Mouse (Mus musculus) lung, embryonic 15.5 days (tissue): ENCODE data around the gene Gm3173. TPM values are rescaled to one million over a fixed set of nuclear protein-coding genes. Genes with fewer than 3 reads are reported as not detected.
"Not testable (repeated sequence)": the region's sequence is repeated elsewhere in the genome, so short reads cannot be mapped to it uniquely, and the experiment has no call there.

ENCODE experiments used
- ATAC-seq: fragments of 200-750 bp; cut with Nextera tagmentation; 2 replicates; pipeline ENCODE4 v1.8.0; 2017; ENCODE audit warnings: moderate number of reproducible peaks, borderline replicate concordance; ENCODE audit not compliant: low FRiP score, low TSS enrichment; ENCODE audit errors: extremely low read depth
- H3K27ac ChIP-seq: fragments of 300-500 bp; sonication (generic); 2 replicates; pipeline ENCODE4 v1.5.1; 2015; ENCODE audit warnings: moderate library complexity, mild to moderate bottlenecking, inconsistent platforms
- H3K27me3 ChIP-seq: fragments of 300-500 bp; sonication (generic); 2 replicates; pipeline ENCODE4 v1.6.1; 2015; ENCODE audit warnings: inconsistent platforms
- H3K36me3 ChIP-seq: fragments of 300-500 bp; sonication (generic); 2 replicates; pipeline ENCODE4 v1.6.1; 2015; ENCODE audit warnings: inconsistent platforms
- H3K4me1 ChIP-seq: fragments of 300-500 bp; sonication (generic); 2 replicates; pipeline ENCODE4 v1.6.1; 2015; ENCODE audit warnings: inconsistent platforms
- H3K4me2 ChIP-seq: fragments of 300-500 bp; sonication (generic); 2 replicates; pipeline ENCODE4 v1.6.1; 2015; ENCODE audit warnings: inconsistent platforms, mild to moderate bottlenecking, moderate library complexity
- H3K4me3 ChIP-seq: fragments of 300-500 bp; sonication (generic); 2 replicates; pipeline ENCODE4 v1.5.1; 2015; ENCODE audit warnings: mild to moderate bottlenecking, inconsistent platforms
- H3K9ac ChIP-seq: fragments of 300-500 bp; sonication (generic); 2 replicates; pipeline ENCODE4 v1.6.1; 2015; ENCODE audit warnings: inconsistent platforms
- H3K9me3 ChIP-seq: fragments of 300-500 bp; sonication (generic); 2 replicates; pipeline ENCODE4 v1.6.1; 2016; ENCODE audit warnings: inconsistent platforms
- WGBS: fragments of 180-500 bp; shearing (Covaris S2); methylation state at CpG from one replicate; pipeline ENCODE4 v1.1.7; 2015; 5-methylcytosine and 5-hydroxymethylcytosine counted together
- polyA plus RNA-seq: library from polyadenylated mRNA; unstranded; fragments of >200 nt; fragmentation: Nextera tagmentation; extraction: Ambion mirVana; gene quantifications from 2 replicates; pipeline ENCODE4 v1.2.1, GENCODE M21; 2015

Gene Gm3173
- polyA plus RNA-seq, result 0.37 TPM in 1 of 2 replicates, not detected in the other

DNA sequence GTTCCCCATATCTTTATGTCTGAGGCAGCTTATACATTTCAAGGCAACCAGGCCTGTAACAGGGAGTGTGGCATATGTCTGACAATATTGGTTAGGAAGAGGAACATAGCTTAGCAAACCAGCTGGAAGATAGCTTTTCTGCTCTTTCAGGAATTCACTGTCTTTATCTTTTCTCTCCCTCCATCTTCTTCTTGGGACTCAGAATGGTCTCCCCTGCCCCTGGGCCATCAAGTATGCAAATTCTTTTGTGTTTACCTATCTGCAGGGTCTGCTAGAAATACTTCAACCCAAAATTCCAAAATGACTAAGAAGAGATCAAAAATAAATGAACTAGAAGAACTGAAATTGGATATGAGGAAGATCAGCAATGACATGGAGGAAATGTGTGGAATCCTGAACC is at the start of gene Gm3173:
Gene Gm3173 (plus strand): TSS at position 301 of the 400 bp plus-strand sequence.
- not testable (repeated sequence) for H3K36me3 ChIP-seq, H3K4me2 ChIP-seq, ATAC-seq, H3K4me1 ChIP-seq, H3K4me3 ChIP-seq, H3K27me3 ChIP-seq, H3K9me3 ChIP-seq, H3K9ac ChIP-seq, H3K27ac ChIP-seq

DNA sequence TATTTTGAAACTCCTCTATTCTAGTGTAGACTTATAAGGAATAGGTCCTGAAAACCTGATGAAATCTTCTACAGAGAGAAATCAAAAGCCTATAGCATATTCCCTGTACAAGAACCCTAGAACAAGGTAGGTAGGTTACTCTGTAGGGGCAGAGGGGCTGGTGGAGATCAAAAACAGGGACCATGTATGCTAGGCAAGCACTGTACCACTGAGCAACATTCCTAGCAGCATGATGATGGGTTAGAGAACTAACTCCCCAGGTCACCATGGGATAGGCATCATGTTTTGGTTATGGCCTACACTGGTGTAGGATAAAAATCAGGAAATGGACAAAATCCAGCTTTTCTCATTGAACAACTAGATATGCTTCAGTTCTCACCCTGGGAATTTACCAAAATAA is 45.2 kb upstream of the Gm3173 start:
- not testable (repeated sequence) for H3K27me3 ChIP-seq, H3K36me3 ChIP-seq, H3K4me1 ChIP-seq, ATAC-seq, H3K27ac ChIP-seq, H3K4me3 ChIP-seq, H3K9ac ChIP-seq, H3K9me3 ChIP-seq, H3K4me2 ChIP-seq

DNA sequence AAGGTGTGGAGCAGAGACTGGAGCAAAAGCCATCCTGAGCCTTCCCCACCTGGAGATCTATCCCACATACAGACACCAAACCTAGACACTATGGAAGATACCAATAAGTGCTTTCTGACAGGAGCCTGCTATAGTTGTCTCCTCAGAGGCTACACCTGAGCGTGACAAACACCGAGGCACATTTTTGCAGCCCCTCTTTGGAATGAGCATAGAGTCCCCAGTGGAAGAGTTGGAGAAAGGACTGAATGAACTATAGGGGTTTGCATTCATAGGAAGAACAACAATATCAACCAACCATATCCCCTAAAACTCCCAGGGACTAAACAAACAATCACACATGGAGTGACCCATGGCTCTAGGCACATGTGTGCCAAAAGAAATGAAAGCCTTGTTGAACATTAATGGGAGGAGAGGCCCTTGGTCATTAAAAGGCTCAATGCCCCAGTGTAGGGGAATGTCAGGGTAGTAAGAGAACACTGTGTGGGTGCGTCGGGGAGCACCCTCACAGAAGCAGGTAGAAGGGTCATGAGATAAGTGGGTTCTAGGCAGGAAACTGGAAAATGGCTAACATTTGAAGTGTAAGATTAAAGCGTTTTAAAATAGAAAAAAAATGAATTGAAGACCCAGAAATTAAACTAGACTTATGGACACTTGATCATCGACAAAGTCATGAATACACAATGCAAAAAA is 37.8 kb upstream of the Gm3173 start:
- not testable (repeated sequence) for H3K4me3 ChIP-seq, H3K4me2 ChIP-seq, H3K27ac ChIP-seq, H3K9me3 ChIP-seq, H3K9ac ChIP-seq, ATAC-seq, H3K27me3 ChIP-seq, H3K4me1 ChIP-seq, H3K36me3 ChIP-seq
- 98% methylated on average over 4 of the region's 6 CpGs for WGBS

DNA sequence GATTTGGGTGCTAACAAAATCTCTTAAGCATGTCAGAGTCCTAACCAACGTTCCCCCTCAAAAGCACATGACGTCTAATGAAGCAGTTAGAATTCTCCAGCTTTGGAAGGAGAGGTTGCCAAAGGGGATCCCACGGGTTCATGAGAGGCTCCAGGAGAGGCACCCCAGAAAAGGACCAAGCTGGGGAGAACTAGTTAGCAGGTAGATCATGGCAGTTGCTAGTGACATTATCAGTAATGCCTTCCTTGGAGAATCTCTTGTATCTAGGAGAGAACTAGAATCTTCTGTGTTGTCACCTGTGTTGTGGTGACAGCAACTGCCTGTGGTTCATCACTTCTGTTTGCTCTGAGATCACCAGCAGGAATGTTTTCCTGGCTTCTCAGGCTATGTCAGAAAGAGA is 33.6 kb upstream of the Gm3173 start, which contains the start of gene Gm3159:
Gene Gm3159 (plus strand): TSS at position 301 of the 400 bp plus-strand sequence.
- not testable (repeated sequence) for H3K9me3 ChIP-seq, H3K4me3 ChIP-seq, H3K27me3 ChIP-seq, H3K9ac ChIP-seq, H3K4me1 ChIP-seq, H3K4me2 ChIP-seq, ATAC-seq, H3K36me3 ChIP-seq, H3K27ac ChIP-seq
- 60% methylated on average over 1 of the region's 3 CpGs for WGBS

DNA sequence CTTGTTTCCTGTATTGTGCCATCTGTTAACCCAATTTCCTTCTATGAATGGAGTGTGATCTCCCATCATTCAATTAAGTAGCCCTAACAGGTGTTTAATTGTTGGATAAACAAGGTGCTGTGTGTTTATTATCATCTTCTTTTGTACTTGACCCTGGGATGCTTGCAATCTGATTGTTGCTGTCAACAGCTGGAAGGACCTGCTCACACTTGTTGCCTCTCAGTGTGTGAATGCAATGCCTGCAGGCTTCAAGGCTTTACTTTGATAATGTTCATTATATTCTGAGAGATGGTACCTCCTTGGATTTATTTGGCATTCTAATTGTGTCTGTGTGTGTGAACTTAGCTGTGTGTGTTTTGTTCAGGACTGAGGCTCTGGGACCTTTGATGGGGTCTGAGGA is 32.2 kb upstream of the Gm3173 start:
- H3K36me3 ChIP-seq, H3K27me3 ChIP-seq, ATAC-seq, H3K4me1 ChIP-seq, H3K9me3 ChIP-seq, H3K9ac ChIP-seq, H3K4me3 ChIP-seq, H3K4me2 ChIP-seq, H3K27ac ChIP-seq: not testable (repeated sequence)

DNA sequence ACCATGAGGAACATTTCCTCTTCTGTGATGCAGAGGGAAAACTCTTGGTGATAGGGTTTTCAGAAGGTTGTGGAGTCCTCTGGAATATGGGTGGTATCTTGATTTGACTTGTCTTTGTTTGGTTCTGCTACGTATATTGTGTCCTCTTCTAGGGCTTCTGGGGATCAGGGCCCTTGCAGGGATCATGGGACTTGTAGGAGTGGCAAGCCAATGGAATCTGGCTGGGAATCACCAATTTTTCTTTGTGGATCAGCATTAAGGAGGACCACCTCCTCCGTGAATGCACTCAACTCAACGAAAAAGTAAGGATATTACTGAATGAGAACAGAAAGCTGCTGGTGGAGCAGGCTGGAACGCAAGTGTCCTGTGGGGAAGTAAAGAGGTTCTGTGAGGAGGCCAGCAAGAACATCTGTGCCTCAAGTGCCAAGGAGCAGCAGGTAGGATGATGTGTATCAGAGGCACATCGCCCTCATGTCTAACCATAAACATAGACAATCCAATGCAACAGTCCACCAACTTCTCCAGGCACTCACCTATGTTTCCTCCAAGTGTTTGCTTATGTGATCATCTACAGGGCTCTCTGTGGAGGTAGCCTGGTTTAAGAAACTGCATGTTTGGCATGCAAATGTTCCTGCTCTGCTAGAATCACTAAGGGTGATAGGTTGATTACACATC is 30.5 kb upstream of the Gm3173 start:
- not testable (repeated sequence) for H3K27me3 ChIP-seq, ATAC-seq, H3K4me2 ChIP-seq, H3K9ac ChIP-seq, H3K4me3 ChIP-seq, H3K4me1 ChIP-seq, H3K36me3 ChIP-seq, H3K9me3 ChIP-seq, H3K27ac ChIP-seq
- 86% methylated on average over 5 of the region's 5 CpGs for WGBS

DNA sequence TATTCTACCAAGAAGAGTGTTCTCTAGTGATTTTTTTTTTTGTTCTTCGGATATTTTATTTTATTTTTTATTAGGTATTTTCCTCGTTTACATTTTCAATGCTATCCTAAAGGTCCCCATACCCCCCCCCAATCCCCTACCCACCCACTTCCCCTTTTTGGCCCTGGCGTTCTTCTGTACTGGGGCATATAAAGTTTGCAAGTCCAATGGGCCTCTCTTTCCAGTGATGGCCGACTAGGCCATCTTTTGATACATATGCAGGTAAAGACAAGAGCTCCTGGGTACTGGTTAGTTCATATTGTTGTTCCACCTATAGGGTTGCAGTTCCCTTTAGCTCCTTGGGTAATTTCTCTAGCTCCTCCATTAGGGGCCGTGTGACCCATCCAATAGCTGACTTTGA is 29.5 kb upstream of the Gm3173 start:
- WGBS, result 73% methylated on average over 5 of the region's 5 CpGs
- ATAC-seq, H3K4me3 ChIP-seq: not testable (repeated sequence)

DNA sequence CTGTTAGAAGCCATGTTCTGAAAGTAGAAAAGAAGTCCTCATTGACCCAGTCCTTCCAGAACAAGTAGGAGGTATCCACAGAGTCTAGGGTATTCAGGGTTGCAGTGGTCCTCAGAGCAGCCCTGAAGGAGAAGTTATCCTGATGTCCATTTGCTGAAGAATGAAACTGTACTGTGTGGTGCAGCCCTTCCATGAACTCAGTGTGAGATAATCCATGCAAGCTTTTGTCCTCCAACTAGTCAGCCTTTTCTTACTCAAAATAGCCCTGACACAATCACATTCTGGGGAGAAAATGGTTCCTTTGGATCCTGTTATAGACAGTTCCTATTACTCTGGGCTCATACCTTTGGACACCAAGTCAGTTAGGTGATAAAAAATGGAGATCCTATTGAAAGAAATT is 27.0 kb upstream of the Gm3173 start:
- not testable (repeated sequence) for H3K27ac ChIP-seq, H3K27me3 ChIP-seq, ATAC-seq, H3K4me2 ChIP-seq, H3K9me3 ChIP-seq, H3K4me3 ChIP-seq, H3K36me3 ChIP-seq, H3K9ac ChIP-seq, H3K4me1 ChIP-seq

More for the DNA sequence above, 29.5 kb upstream of the Gm3173 start:
- H3K4me1 ChIP-seq, H3K36me3 ChIP-seq, H3K27ac ChIP-seq, H3K27me3 ChIP-seq, H3K9ac ChIP-seq, H3K9me3 ChIP-seq, H3K4me2 ChIP-seq: not testable (repeated sequence)

DNA sequence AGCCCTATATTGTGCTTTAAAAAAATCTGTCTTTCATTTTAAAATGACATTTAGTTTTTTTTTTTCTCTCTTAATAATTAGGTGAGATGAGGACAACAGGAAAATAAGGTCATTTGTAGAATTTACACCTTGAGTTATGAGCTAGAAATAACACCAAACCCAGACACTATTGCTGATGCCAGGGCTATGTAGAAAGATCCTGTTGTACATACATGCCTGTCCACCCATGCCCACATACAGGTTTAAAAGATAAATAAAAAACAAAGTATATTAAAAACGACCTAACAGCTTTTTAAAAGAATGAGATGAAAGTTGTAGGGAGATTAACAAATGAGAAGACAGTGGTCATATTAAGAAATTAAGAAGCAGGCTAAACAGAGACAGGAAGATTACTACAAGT is 20.9 kb upstream of the Gm3173 start:
- not testable (repeated sequence) for H3K27ac ChIP-seq, H3K4me3 ChIP-seq, H3K36me3 ChIP-seq, H3K9me3 ChIP-seq, H3K4me2 ChIP-seq, ATAC-seq, H3K4me1 ChIP-seq, H3K9ac ChIP-seq, H3K27me3 ChIP-seq
- WGBS, result 31% methylated on average over 1 of the region's 1 CpGs

DNA sequence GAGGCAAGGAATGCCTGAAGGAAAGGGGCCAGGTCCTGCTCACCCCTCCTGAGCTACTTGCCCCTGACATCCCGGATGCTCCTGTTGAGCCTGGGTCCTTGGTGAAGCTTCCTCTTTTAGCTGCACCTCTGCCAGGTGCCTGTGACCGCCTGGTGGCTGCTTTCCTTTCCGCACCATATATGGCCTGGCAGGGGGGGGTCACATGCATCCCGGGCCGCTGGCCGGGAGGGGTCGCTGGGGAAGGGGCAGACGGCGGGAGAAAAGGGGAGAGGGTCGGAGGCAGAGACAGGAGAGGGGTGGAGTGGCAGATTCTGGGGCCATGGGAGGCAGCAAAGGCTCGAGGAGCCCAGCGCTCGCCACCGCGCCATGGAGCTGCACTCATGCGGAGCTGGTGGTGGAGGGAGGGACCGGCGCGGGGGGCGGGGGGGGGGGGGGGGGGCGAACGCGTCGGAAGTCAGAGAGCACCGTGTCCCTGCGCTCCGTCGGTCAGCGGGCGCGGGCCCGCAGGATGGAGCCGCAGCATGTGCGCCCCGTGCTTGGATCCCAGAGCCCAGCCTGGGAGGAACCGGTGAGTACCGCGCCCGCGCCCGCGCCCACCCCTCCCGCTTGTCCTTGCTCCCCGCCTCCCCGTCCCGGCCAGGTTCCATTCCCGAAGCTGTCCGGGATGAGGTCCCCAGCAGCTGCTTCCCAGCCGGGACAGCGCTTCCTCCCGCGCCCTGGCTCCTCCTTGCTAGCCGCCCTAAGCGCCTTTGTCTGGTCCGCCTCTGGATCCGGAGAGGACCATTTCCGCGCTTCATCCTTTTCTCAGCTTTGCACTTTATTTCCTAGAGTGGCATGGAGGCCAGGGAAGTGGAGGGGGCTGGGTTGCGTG is 15.6 kb upstream of the Gm3173 start, which contains the start of gene Gm3164:
Gene Gm3164 (plus strand): TSS at position 484 of the 871 bp plus-strand sequence.
- H3K36me3 ChIP-seq, ATAC-seq, H3K9me3 ChIP-seq, H3K27me3 ChIP-seq, H3K9ac ChIP-seq, H3K27ac ChIP-seq, H3K4me1 ChIP-seq: not testable (repeated sequence)
- Histone ChIP-seq H3K4me3 (peak within 1 kb of the TSS; percentile 31), H3K4me2 (peak within 1 kb of the TSS; percentile 58)
- 5% methylated on average over 25 of the region's 59 CpGs for WGBS

DNA sequence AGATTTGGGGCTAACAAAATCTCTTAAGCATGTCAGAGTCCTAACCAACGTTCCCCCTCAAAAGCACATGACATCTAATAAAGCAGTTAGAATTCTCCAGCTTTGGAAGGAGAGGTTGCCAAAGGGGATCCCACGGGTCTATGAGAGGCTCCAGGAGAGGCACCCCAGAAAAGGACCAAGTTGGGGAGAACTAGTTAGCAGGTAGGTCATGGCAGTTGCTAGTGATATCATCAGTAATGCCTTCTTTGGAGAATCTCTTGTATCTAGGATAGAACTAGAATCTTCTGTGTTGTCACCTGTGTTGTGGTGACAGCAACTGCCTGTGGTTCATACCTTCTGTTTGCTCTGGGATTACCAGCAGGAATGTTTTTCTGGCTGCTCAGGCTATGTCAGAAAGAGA is 50.7 kb downstream of the Gm3173 start, which contains the start of gene Gm3182:
Gene Gm3182 (plus strand): TSS at position 301 of the 400 bp plus-strand sequence.
- WGBS, result 100% methylated on average over 1 of the region's 2 CpGs

DNA sequence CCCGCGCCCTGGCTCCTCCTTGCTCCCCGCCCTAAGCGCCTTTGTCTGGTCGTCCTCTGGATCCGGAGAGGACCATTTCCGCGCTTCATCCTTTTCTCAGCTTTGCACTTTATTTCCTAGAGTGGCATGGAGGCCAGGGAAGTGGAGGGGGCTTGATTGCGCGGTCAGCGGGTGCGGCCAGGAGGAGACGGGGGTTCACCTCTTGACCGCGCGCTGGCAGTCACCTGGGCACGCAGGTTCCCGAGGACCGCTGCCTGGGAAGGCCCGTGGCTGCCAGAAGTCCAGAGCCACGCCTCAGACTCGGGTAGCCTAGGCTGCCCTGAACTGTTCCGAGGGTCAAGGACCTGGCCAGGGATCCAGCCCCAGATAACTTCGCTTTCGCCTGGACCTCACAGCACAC is 68.6 kb downstream of the Gm3173 start:
- ATAC-seq, H3K4me1 ChIP-seq, H3K9ac ChIP-seq, H3K9me3 ChIP-seq, H3K27ac ChIP-seq, H3K36me3 ChIP-seq, H3K27me3 ChIP-seq: not testable (repeated sequence)
- H3K4me3 ChIP-seq, result peak overlapping the region; percentile 17; the same call in 1 of the 2 replicates
- WGBS, result 5% methylated on average over 17 of the region's 25 CpGs
- peak overlapping the region; percentile 47 for H3K4me2 ChIP-seq

More for the DNA sequence above, 50.7 kb downstream of the Gm3173 start, which contains the start of gene Gm3182:
- H3K9ac ChIP-seq, H3K4me3 ChIP-seq, H3K27ac ChIP-seq, H3K9me3 ChIP-seq, ATAC-seq, H3K4me2 ChIP-seq, H3K36me3 ChIP-seq, H3K4me1 ChIP-seq, H3K27me3 ChIP-seq: not testable (repeated sequence)
